Mouse (Mus musculus) right cerebral cortex, postnatal 14 days (tissue): ENCODE results near the gene Stat5b.

ENCODE experiments used
- DNase-seq: peaks from one replicate; pipeline ENCODE4 v3.0.0; 2022

The Stat5b gene

DNA sequence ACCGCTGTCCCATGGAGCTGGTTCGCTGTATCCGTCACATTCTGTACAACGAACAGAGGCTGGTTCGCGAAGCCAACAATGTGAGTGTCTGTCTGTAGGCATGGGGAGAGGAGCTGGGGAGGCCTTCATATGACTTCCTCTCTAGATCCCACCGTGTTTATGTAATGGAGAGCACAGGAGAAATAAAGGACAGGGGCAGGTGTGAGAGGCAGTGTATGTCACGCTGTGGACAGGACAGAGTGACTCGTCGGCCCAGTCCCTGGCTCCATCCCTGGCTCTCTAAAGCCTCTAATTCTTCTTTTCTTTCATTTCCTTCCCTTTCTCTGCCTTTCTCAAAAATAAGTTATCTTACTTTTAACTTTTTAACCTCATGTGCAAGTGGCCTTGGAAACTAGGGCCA lies 12.6 kb upstream of the Stat5b start:
- no peak for DNase-seq

DNA sequence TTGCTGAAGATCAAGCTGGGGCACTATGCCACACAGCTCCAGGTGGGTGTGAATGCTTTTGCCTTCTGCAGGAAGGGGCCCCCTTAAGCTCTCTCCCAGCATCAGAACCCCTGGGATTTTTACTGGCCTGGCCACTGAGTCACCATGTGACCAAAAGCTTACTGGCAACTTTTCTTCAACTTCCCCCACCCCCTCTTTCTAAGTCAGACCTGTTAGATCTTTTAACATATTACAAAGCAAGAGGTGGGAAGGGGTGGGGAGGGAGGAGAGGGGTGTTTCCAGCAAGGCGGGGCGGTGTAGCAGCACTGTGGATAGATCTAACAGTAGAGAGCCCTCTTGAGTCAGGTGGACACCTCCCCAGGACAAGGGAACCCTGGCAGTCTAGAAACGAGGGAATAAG lies 11.3 kb upstream of the Stat5b start:
- DNase-seq: no peak

DNA sequence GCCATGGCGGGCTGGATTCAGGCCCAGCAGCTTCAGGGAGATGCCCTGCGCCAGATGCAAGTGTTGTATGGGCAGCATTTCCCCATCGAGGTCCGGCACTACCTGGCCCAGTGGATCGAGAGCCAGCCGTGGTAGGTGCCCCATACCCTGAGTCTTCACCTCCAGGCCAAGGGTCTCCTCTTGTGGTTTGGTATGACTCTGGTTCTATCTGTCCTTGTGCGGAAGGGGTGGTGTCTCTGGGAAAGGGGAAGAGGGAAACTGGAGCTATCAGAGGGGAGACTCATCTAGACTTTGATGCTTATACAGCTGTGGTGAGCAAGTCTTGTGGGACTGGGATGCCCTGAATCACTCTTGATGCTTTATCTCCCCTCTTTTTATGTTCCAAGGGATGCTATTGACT lies 10.8 kb upstream of the Stat5b start:
- no peak for DNase-seq

DNA sequence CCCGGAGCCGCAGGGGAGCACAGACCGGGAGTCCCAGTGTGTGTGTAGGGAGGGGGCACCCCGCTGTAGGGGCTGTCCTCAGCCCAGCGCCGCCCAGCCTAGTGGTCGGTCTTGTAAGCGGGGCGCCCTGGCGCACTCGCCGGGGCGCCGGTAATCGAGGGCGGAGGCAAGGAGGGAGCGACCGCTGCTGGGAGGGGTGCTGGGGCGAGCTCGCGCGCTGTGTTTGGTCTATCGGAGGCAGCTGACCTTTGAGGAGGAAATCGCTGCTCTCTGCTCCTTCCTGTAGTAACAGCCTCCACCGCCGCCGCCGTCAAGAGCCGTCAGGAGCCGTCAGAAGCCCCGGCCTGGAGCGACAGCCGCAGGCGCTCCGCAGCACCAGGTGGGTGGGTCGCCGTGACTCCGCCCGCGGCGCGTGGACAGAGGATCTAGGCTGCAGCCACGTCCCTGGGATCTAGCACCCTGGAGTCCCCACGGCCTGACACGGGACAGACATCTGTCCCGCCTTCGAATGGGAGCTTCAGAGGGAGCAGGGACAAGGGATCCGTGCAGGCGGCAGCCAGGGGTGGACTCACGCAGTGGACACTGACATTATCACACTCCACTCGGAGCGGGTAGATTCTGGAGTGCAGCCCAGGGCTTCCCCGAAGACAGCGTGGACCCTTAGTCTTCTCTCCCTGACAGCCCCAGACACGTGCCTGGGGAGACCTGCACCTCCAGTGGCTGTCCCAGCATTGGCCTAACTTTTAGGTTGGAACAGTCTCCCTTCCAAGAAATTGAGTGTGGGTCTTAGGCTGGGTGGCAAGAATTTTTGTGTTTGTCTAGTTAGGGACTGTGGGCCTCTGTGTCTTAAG lies 9.9 kb upstream of the Stat5b start:
- DNase-seq: peak; percentile 62

DNA sequence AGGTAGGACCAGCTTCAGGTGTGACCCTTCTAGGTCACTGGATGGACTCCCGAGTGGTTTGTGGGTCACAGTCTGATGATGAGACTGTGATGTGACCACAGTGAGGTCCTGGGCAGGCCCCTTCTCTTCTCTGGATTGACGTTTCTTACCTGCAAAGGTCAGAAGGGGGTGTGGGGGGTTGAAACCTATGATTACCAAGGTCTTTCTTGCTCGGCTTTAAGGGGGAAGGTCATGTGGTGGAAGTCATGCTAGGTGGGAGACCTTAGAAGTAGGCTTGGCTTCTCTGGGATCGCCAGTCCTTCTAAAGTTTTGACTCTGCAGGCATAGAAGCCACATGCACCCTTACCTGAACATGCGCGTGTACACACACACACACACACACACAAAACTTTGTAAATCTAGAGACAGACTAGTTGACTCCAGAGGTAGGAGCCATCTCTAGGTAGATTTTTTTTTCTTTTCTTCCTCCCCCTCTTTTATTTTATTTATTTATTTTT lies 9.1 kb upstream of the Stat5b start:
- no peak for DNase-seq

DNA sequence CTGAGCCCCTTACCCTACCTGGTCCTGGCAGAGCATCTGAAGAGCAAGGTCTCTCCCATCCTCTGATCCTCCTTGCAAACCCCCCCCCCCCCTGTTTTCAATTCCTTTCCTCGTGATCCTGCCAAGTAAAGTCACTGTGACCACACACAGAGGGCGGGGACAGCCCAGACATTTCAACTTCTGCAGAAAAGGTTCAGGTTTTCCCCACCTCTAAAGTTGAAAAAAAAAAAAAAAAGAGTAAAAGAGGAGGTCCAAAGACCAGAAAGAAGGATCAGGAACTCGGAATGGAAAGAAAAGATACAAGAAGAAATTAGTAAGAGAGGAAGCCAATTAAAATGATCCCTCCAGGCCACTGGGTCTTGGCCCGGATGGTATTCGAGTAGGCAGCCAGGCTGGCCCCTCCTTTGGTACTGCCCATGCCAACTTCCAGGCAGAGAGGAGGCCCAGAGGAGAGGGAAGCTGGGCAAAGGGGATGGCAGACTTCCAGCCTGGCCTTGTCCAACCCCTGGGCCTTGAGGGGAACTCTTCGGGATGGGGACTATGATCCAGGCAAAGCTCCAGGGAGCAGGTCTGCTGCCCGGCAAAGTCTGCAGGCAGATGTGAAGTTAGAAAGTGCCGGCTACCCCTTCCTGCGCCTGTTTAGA lies 8.5 kb upstream of the Stat5b start, which contains the start of gene Stat5a:
Gene Stat5a (plus strand): TSS at position 417 of the 644 bp plus-strand sequence.
- DNase-seq: peak; percentile 36

DNA sequence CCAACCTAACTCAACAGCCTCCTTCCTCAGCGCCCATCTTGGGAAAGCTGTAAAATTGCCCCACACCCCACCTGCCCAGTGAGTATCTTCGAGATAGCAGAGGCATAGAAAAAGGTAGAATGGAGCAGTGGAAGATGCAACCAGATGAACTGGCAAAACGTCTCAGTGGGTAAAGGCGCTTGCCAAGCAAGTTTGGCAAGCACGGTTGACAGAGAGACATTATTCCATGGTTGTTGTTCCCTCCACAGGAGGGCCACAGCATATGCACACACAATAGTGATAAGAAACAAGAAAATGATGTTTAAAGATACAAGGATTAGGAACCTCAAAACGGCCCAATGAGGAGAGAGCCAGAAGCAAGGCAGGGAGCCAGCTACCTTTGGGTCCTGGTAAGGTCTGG lies 7.4 kb upstream of the Stat5b start:
- no peak for DNase-seq

DNA sequence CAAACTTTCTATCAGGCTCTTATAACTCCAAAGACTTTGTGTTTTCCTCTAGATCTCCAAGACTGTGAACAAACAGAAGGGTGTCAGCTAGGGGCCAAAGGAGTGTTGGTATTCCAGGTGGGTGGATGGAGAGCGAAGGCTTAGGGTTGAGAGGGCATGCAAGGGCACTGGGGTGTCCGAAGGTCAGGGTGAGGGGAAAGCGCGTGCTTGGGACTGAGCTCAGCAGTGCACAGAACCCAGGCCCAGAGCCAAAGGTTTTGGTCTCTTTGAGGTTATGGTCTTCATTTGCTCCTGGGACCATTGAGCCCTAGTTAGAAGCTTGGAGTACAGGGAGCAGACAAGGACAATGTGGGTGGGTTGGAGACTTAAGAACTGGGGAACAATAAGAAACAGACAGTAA lies 4.7 kb upstream of the Stat5b start:
- DNase-seq: no peak

DNA sequence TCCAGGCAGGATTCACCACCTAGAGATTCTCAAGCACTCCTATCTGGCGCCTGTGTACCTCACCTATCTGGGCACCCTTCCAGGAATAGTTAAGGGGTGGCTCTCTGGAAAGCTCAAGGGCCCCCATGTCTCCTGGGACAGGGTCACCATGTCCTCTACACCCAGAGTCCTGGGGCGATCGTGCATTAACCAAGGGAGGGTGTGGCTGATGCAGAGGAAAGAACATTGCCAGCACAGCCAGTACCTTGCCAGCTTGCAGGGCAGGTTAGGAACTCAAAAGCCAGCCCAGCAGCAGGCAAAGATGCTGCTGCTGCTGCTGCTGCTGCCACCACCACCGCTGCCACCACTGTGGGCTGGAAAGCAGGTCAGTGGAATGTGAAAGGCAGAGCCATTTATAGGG lies 3.7 kb upstream of the Stat5b start:
- DNase-seq: no peak

DNA sequence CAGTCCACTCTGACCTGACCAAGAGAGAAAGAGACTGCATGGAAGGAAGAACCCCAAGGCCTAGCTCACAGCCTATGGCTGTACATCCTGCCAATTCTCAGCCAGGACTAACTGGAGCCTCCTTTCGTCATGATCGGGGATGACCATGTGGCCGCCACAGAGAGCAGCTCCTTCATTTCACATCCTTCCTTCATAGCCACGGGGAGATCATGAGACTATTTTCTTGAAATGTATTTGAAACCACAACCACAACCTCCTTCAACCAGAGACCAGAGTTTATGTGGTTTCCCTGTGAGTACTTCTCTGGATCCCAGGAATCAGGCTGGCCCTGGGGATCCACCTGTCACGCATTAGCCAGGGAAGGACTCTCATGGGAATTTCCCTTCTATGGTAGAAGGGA lies 2.5 kb upstream of the Stat5b start:
- DNase-seq: no peak

DNA sequence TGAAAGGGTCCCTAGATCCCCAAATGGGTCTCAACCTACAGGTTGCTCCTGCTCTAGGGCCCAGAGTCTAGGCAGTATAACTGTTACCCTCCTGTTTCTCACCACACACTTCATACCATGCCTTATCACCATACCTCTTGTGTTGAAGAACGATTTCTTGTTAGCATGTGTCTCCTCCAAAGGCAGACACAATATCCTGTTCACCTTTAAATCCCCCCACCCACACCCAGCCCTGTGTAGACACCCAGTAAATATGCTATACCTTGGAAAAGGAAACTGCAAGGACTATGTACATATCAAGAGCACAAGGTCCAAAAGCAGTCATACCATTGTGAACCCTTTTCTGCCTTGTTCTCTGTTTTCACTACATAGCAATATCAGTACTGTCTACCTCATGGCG lies 1.6 kb upstream of the Stat5b start:
- no peak for DNase-seq

DNA sequence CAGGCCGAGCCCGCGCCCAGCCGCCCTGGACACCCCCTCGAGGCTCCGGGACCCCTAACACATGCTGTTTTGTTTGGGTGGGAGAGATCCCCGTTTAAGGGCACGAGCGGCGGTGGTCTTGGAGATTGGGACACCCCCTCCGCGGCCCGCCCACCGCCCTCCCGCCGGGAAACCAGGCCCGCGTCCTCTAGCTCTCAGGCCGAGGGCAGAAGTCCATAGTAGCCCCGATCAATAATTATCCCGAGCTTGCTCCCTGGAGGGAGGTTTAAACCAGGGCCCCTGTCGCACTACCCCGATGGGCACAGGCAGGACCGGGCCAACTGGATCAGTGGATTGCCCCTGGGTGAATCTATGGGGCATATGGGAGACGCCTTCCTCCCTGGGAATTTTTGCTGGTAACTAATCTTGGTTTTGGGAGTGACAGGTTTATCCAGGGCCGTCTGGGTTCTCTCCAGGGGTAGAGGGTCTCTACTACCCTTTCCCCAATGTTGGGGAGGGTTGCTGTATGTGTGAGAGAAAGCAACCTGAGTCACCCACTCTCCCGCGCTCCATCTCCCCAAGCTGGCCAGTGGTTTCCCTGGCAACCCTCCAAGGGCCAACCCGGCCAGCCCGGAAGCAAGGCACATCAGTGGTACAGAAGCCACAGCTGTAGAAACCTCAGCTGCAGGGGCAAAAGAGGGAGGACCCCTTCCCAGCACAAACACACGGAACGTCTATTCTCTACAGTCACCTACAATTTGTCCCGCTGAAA lies 429 bp upstream of the Stat5b start:
- peak; percentile 45 for DNase-seq

DNA sequence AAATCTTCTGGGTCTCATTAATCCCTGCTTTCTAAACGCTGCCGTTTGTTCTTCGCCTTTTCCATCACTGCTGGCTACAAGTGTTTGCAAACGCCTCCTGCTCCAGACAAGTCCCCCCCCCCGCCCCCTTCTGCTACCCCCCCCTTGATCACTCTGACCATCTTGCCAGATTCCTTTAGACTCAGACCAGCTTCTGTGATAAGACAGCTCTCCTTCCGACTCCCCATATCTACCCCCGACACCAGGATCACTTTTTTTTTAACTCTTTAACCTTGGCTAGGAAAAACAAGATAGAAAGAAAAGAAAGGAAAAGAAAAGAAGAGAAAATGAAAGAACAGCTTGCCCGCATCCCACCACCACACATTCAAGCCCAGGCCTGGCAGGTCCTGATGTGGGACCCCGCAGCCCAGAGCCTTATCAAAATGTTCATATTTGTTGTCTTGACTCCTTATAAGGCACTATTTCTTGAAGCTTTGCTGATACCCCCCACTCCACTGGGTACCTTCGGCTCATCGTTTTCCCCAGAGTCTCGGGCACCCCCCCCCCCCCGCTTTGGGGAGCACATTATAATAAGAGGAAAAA lies 977 bp downstream of the Stat5b start:
- no peak for DNase-seq

DNA sequence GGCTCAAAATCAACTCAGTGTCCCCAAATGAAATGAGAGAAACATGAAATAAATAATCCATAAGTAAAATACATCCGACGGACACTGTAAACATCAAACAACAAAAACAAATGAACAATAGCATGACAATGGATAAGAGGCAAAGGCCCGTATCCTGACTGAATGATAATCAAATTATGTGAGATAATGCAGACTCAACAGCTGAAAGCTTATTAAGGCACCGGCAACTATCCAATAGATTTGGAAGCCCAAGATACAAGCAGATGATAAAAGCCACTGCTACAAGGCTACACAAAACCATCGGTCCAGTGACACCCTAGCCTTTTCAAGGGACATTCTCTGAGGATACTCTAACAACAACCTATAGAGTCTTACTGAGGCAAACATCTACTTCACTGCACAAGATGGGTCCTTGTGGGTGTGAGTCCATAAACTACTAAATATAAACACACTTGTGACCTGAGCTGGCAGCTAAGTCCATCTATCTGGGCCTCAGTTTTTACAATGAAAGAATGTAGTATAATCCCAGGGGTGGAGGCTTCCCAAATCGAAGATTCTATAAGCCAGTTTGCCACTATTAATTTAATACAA lies 1.6 kb downstream of the Stat5b start:
- no peak for DNase-seq

DNA sequence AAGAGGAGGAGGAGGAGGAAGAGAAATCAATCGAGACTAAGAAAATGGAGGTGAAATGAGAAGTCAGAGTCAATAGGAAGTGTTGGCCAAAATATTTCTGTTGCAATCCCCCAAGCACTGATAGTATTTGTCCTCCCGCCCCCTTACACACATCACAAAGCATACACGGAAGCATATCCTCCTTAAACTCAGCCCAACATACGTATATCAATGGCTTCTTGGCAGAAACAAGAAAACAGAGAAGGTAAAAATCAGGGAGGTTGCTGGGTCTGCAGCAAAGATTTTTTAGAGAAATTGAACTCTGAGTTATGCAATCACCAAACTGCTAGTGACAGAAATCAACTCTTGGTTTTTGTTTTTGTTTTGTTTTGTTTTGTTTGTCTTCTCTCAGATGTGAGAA lies 2.4 kb downstream of the Stat5b start:
- no peak for DNase-seq

DNA sequence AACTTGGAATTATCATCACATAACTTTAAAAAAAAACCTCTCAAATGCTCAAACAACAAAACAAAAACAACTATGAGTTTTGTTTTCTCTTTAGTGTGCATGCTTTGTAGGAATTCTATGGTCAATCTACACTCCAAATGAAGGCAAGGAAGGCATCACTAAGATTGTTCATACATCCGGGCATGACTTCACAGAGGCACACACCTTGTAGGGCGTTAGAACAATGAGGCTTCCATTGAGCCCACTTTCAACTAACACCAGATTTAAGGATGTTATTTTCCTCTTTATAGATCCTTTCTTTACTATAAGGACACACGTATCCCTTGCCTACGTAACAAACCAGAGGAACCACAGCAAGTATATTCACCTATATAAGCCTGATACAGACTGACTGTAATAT lies 3.0 kb downstream of the Stat5b start:
- no peak for DNase-seq

DNA sequence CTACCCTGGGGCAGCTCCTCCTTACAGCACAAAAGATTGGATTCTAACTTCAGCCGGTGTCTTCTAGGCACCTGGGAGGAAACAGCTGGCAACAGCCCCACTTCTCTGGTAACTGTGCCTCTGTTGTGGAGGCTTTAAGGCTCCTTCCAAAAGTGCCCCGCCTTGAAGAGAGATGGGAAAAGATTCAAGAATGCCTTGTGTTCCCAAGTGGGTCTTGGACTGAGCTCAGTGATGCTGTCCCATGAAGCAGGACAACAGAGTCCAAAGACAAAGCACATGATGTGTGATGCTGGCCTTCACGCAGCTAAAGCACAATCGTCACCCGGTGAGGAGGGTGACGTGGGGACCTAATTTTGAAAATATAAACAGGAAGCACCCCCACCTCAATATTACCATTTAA lies 4.7 kb downstream of the Stat5b start:
- DNase-seq: no peak

DNA sequence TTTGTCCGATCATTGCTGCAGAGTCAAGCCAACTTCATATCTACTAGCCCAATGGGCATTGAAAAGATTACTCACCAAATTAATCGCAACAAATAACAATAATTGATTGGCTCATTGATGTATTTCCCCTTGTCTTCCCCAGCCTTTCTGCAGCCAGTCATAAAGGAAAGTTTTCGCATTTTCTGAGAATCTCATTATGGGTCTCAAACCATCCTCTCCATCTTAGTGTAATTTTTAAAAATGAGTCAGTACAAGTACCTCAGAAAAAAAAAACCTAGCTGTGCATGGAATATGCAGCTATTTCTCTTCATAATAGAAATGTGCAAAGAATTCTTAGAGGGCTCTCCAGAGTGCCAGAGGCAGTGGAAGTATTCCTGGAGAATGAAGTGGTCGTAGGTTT lies 6.4 kb downstream of the Stat5b start:
- no peak for DNase-seq

DNA sequence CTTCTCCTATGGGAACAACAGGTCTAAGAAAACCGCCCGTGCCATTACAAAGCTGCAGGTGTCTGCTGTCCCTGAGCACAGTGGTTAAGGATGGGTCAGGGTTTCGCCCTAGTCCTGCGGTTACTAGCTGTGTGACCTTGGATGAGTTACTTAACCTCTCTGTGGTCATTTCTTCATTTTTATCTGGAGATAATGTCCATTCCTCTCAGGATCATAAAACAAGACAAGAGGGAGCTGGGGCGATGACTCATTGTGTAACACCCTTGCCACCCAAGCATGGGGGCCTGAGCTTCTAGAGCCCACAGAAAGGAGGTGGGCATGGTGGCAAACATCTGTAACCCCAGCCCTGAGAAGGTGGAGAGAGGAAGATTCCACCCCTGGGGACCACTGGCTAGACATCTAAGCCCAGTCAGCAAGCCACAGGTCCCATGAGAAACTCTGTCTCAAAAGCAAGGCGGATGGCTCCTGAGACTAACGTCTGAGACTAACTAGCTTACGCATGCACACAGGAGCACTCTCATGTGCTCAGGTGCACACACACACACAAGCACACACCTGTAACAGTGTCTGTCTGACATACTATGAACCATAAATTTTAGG lies 7.4 kb downstream of the Stat5b start:
- DNase-seq: no peak

DNA sequence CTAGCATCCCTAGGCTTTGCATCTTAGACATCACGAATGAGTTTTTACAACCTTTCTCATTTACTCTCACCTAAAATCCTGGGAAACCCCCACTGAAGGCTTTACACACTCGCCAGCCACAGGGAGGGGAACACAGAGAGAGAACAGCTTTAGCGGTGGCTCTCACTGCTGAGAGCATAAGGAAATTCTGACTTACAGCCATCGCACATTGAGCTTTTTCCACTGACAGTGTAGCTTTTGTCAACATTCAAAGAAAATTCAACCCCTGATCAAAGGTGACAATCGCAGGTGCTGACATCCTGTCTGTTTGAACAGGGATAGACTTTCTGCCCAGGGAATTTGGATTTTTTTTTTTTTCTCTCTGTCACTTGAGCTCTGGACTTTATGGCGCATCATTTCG lies 8.5 kb downstream of the Stat5b start:
- DNase-seq: no peak

DNA sequence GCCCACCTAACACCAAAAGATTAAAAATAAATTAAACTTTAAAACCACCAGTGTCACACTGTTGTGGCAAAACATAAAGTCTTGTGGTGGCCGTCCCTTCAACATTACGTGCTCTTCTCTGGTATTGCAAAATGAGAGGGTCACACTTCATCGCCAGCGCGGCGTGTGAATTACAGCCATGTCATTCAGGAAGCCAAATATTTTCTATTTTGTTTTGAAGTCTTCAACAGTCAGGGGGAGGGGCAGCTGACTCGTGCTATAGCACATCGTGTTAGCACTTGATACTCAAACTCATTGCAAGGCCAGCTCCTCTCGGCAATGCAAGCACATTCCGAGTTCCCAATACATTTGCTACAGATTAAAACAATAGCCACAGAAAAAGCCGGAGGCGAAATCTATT lies 9.7 kb downstream of the Stat5b start:
- DNase-seq: no peak

DNA sequence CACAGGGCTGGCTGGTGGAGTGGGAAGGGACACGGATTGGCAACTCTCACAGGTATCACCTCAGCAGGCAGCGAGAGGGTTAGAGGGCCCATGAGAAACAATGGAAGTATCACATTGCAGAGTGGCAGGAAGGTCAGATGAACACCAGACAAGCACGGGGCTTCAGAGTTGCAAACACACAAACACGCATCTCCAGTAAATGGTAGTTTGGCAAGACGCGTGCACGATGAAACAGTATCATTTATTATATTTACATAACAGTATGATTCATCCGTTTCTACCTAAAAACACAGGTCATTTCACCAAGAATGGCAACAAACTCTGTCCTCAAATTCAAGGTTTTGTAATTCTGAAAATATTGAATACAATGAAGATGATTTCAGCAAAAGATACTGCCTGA lies 11.0 kb downstream of the Stat5b start:
- DNase-seq: no peak

DNA sequence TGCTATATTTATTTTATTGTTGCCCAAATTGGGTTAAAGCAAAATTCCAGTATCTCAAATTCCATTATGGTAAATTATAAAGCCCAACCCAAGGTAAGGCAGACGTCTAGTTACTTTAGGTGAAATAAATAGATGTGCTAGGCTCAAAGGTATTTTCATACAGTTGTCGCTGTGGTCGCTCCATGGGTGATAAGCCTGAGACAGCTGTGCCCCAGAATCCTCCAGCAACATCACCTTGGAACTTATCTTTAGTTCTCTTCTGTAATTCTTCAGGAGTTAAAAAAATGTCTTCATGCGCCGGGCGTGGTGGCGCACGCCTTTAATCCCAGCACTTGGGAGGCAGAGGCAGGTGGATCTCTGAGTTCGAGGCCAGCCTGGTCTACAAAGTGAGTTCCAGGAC lies 11.6 kb downstream of the Stat5b start:
- DNase-seq: no peak
